8 mouse cellular contexts compared by ENCODE assay signal in genomic region chr11:29548504-29549424, GRCm38 (mm10). TPM values are rescaled to one million over a fixed set of nuclear protein-coding genes. Genes with fewer than 3 reads are reported as not detected.
DNase-seq lines count a peak whose midpoint lies in the region; ATAC-seq lines count a peak whose summit lies in the region.

No protein-coding gene starts in this region.

- no peaks in the 10 kb centered on the region for H3K9me3 ChIP-seq in hindbrain, embryonic 14.5 days (ENCODE audit: control insufficient read depth, low read length)
- H3K9me3 ChIP-seq in midbrain, embryonic 11.5 days (ENCODE audit: control insufficient read depth, low read length): no peaks in the 10 kb centered on the region

- ATAC-seq in hindbrain, embryonic 14.5 days (ENCODE audit: low FRiP score): no peak
- peak; percentile 9; the same call in 1 of the 2 replicates for ATAC-seq in midbrain, embryonic 11.5 days (ENCODE audit: low FRiP score)
- no peak for ATAC-seq in erythroid progenitor cell, adult 5-6 weeks (replicated peaks; ENCODE audit: low FRiP score, poor library complexity, severe bottlenecking)

- peak overlapping the region; percentile 88 for H3K4me2 ChIP-seq in hindbrain, embryonic 14.5 days (replicated peaks)
- H3K4me2 ChIP-seq in midbrain, embryonic 11.5 days: peak overlapping the region; percentile 72

- H3K27ac ChIP-seq in hindbrain, embryonic 14.5 days: peak overlapping the region; percentile 88
- no peak overlapping the region for H3K27ac ChIP-seq in midbrain, embryonic 11.5 days (ENCODE audit: low read depth, low read length)

- H3K4me3 ChIP-seq in hindbrain, embryonic 14.5 days (replicated peaks; ENCODE audit: low read length): peak overlapping the region; percentile 76
- H3K4me3 ChIP-seq in midbrain, embryonic 11.5 days (ENCODE audit: low read depth, low read length): peak overlapping the region; percentile 67

- H3K9ac ChIP-seq in hindbrain, embryonic 14.5 days: peak overlapping the region; percentile 92
- H3K9ac ChIP-seq in midbrain, embryonic 11.5 days (ENCODE audit: low read length): peak overlapping the region; percentile 88

- H3K4me1 ChIP-seq in hindbrain, embryonic 14.5 days (replicated peaks; ENCODE audit: control insufficient read depth, insufficient read depth, low read length): peaks cover 16% of the 10 kb centered on the region
- H3K4me1 ChIP-seq in midbrain, embryonic 11.5 days (ENCODE audit: control insufficient read depth, insufficient read depth, low read length): peaks cover 12% of the 10 kb centered on the region; the same call in 1 of the 2 replicates

- no peaks in the 10 kb centered on the region for H3K27me3 ChIP-seq in hindbrain, embryonic 14.5 days (ENCODE audit: control insufficient read depth, insufficient read depth, low read length)
- H3K27me3 ChIP-seq in midbrain, embryonic 11.5 days (ENCODE audit: control insufficient read depth, insufficient read depth, low read length): no peaks in the 10 kb centered on the region

- WGBS in hindbrain, embryonic 14.5 days: 27% methylated on average over 23 of the region's 23 CpGs
- WGBS in midbrain, embryonic 11.5 days: 25% methylated on average over 23 of the region's 23 CpGs

- DNase-seq in cerebellum, adult 11 months: peak; percentile 17
- DNase-seq in cerebellum, postnatal 4 days (ENCODE audit: low spot score in 2 of 2): no peak
- peak; percentile 16 to 24 for DNase-seq in spleen, postnatal 10 days (ENCODE audit: low spot score in 2 of 2)
- no peak for DNase-seq in spleen, adult 12 weeks (ENCODE audit: low spot score)
- no peak for DNase-seq in hindbrain, embryonic 14.5 days (ENCODE audit: low spot score)
- DNase-seq in midbrain, embryonic 11.5 days (ENCODE audit: low spot score, missing footprints): no peak
- DNase-seq in ovary, postnatal 14 days (ENCODE audit: low spot score): no peak

- H3K36me3 ChIP-seq in hindbrain, embryonic 14.5 days (replicated peaks; ENCODE audit: control insufficient read depth, insufficient read depth): peaks cover 31% of the 10 kb centered on the region
- H3K36me3 ChIP-seq in midbrain, embryonic 11.5 days (ENCODE audit: control insufficient read depth, insufficient read depth, low read length): peaks cover 11% of the 10 kb centered on the region; the same call in 1 of the 2 replicates

RNA-seq across cellular contexts. Expression of gene Rps27a, which starts 0.9 kb away (rescaled TPM):
- 615 and 722 TPM in 2 replicates for polyA plus RNA-seq in hindbrain, embryonic 14.5 days (2014; fragmentation: Nextera tagmentation; extraction: Ambion mirVana)
- 974 and 996 TPM in 2 replicates for polyA plus RNA-seq in midbrain, embryonic 11.5 days (2014; fragmentation: Nextera tagmentation; extraction: Ambion mirVana)
- 519 and 610 TPM in 2 replicates for total RNA-seq in erythroid progenitor cell, adult 5-6 weeks (2015; ENCODE audit: low replicate concordance)
- 253 and 374 TPM in 2 replicates for total RNA-seq in erythroid progenitor cell, adult 5-6 weeks (2017; ENCODE audit: low replicate concordance)

RNA-seq across cellular contexts. Expression of gene Clhc1, which starts 1.0 kb away (rescaled TPM):
- polyA plus RNA-seq in hindbrain, embryonic 14.5 days (2014; fragmentation: Nextera tagmentation; extraction: Ambion mirVana): 0.27 and 0.33 TPM in 2 replicates
- 0.15 and 0.59 TPM in 2 replicates for polyA plus RNA-seq in midbrain, embryonic 11.5 days (2014; fragmentation: Nextera tagmentation; extraction: Ambion mirVana)
- total RNA-seq in erythroid progenitor cell, adult 5-6 weeks (2015; ENCODE audit: low replicate concordance): not detected in 2 replicates
- 0.26 TPM in 1 of 2 replicates, not detected in the other for total RNA-seq in erythroid progenitor cell, adult 5-6 weeks (2017; ENCODE audit: low replicate concordance)

RNA-seq across cellular contexts. Expression of gene Mtif2, which starts 22.6 kb away (rescaled TPM):
- polyA plus RNA-seq in hindbrain, embryonic 14.5 days (2014; fragmentation: Nextera tagmentation; extraction: Ambion mirVana): 30.3 and 35.2 TPM in 2 replicates
- 39.9 and 44.6 TPM in 2 replicates for polyA plus RNA-seq in midbrain, embryonic 11.5 days (2014; fragmentation: Nextera tagmentation; extraction: Ambion mirVana)
- total RNA-seq in erythroid progenitor cell, adult 5-6 weeks (2015; ENCODE audit: low replicate concordance): 0.36 and 15.1 TPM in 2 replicates
- 7.8 and 17.4 TPM in 2 replicates for total RNA-seq in erythroid progenitor cell, adult 5-6 weeks (2017; ENCODE audit: low replicate concordance)

RNA-seq across cellular contexts. Expression of gene Prorsd1, which starts 33.9 kb away (rescaled TPM):
- 11.5 and 15.4 TPM in 2 replicates for polyA plus RNA-seq in hindbrain, embryonic 14.5 days (2014; fragmentation: Nextera tagmentation; extraction: Ambion mirVana)
- polyA plus RNA-seq in midbrain, embryonic 11.5 days (2014; fragmentation: Nextera tagmentation; extraction: Ambion mirVana): 22.6 and 26.2 TPM in 2 replicates
- total RNA-seq in erythroid progenitor cell, adult 5-6 weeks (2015; ENCODE audit: low replicate concordance): 11.3 and 13.3 TPM in 2 replicates
- 11.9 and 18.2 TPM in 2 replicates for total RNA-seq in erythroid progenitor cell, adult 5-6 weeks (2017; ENCODE audit: low replicate concordance)

Comparison
In these comparisons a context has a peak if more than half of its experiments do, and no peak if none do; other contexts are left out.
1. DNase-seq: peak in cerebellum, adult 11 months (single experiment) and spleen, postnatal 10 days (2 of 2); none in cerebellum, postnatal 4 days (0 of 2), spleen, adult 12 weeks (single experiment), hindbrain, embryonic 14.5 days (single experiment), midbrain, embryonic 11.5 days (single experiment) and ovary, postnatal 14 days (single experiment).